Mouse (Mus musculus) lung, embryonic 16.5 days (tissue): Measurements from ENCODE around the gene Mapk6. TPM values are rescaled to one million over a fixed set of nuclear protein-coding genes. Genes with fewer than 3 reads are reported as not detected.

Experiments
- ATAC-seq: fragments of 200-750 bp; cut with Nextera tagmentation; 2 replicates; pipeline ENCODE4 v1.8.0; 2017; ENCODE audit warnings: low read depth, mild to moderate bottlenecking, moderate library complexity
- H3K27ac ChIP-seq: fragments of 300-500 bp; sonication (generic); 2 replicates; pipeline ENCODE4 v1.5.1; 2014; ENCODE audit warnings: mild to moderate bottlenecking, control low read depth, low read length
- H3K27me3 ChIP-seq: fragments of 300-500 bp; sonication (generic); 2 replicates; pipeline ENCODE4 v1.6.1; 2014; ENCODE audit warnings: low read depth, low read length, mixed read lengths; ENCODE audit not compliant: control insufficient read depth, insufficient read depth
- H3K36me3 ChIP-seq: fragments of 300-500 bp; sonication (generic); 2 replicates; pipeline ENCODE4 v1.6.1; 2014; ENCODE audit warnings: low read length; ENCODE audit not compliant: control insufficient read depth, insufficient read depth
- H3K4me1 ChIP-seq: fragments of 300-500 bp; sonication (generic); replicated peaks from 2 replicates; pipeline ENCODE4 v1.6.1; 2014; ENCODE audit warnings: low read length, mixed read lengths; ENCODE audit not compliant: control insufficient read depth, insufficient read depth
- H3K4me2 ChIP-seq: fragments of 300-500 bp; sonication (generic); 2 replicates; pipeline ENCODE4 v1.6.1; 2014; ENCODE audit warnings: low read depth, low read length, control low read depth
- H3K4me3 ChIP-seq: fragments of 300-500 bp; sonication (generic); 2 replicates; pipeline ENCODE4 v1.5.1; 2014; ENCODE audit warnings: mild to moderate bottlenecking, low read length, control low read depth
- H3K9ac ChIP-seq: fragments of 300-500 bp; sonication (generic); 2 replicates; pipeline ENCODE4 v1.6.1; 2014; ENCODE audit warnings: low read length, control low read depth
- H3K9me3 ChIP-seq: fragments of 300-500 bp; sonication (generic); 2 replicates; pipeline ENCODE4 v1.6.1; 2016; ENCODE audit warnings: low read length; ENCODE audit not compliant: control insufficient read depth
- WGBS: fragments of 180-500 bp; shearing (Covaris S2); extraction: QIAGEN DNeasy Blood & Tissue Kit; methylation state at CpG from one replicate; pipeline ENCODE4 v1.1.7; 2014; 5-methylcytosine and 5-hydroxymethylcytosine counted together
- polyA plus RNA-seq: library from polyadenylated mRNA; unstranded; fragments of >200 nt; fragmentation: Nextera tagmentation; extraction: Ambion mirVana; gene quantifications from 2 replicates; pipeline ENCODE4 v1.2.1, GENCODE M21; 2015

Mapk6 gene
- polyA plus RNA-seq, 1 experiment from 2014 or later: 47.4 TPM

GRCm38 (mm10) chr9:75427366-75428273 is 17.8 kb upstream of the Mapk6 start:
- Histone ChIP-seq H3K4me3 (no peak overlapping the region), H3K27ac (no peak overlapping the region), H3K4me1 (no peaks in the 10 kb centered on the region), H3K27me3 (no peaks in the 10 kb centered on the region), H3K9me3 (no peaks in the 10 kb centered on the region), H3K9ac (no peak overlapping the region), H3K4me2 (no peak overlapping the region), H3K36me3 (no peaks in the 10 kb centered on the region)
- no peak for ATAC-seq
- 71% methylated on average over 9 of the region's 9 CpGs for WGBS

- Histone ChIP-seq H3K4me1 (no peaks in the 10 kb centered on the region), H3K9ac (no peak overlapping the region), H3K27ac (no peak overlapping the region), H3K4me2 (no peak overlapping the region), H3K36me3 (no peaks in the 10 kb centered on the region), H3K9me3 (no peaks in the 10 kb centered on the region), H3K4me3 (no peak overlapping the region), H3K27me3 (no peaks in the 10 kb centered on the region)
- 70% methylated on average over 7 of the region's 7 CpGs for WGBS
- no peak for ATAC-seq
Measured at GRCm38 (mm10) chr9:75425796-75426391, 16.1 kb upstream of the Mapk6 start.

GRCm38 (mm10) chr9:75424358-75425150 is 14.7 kb upstream of the Mapk6 start:
- no peak overlapping the region for H3K9ac ChIP-seq
- no peak overlapping the region for H3K4me2 ChIP-seq
- 43% methylated on average over 6 of the region's 6 CpGs for WGBS
- no peaks in the 10 kb centered on the region for H3K4me1 ChIP-seq
- H3K27me3 ChIP-seq: no peaks in the 10 kb centered on the region
- no peaks in the 10 kb centered on the region for H3K9me3 ChIP-seq
- no peak overlapping the region for H3K27ac ChIP-seq
- H3K4me3 ChIP-seq: no peak overlapping the region
- H3K36me3 ChIP-seq: no peaks in the 10 kb centered on the region
- no peak for ATAC-seq

GRCm38 (mm10) chr9:75423683-75424082 is 13.9 kb upstream of the Mapk6 start:
- Histone ChIP-seq H3K4me3 (no peak overlapping the region), H3K4me1 (no peaks in the 10 kb centered on the region), H3K9ac (no peak overlapping the region), H3K4me2 (no peak overlapping the region), H3K36me3 (no peaks in the 10 kb centered on the region), H3K9me3 (no peaks in the 10 kb centered on the region), H3K27me3 (no peaks in the 10 kb centered on the region), H3K27ac (no peak overlapping the region)
- ATAC-seq: no peak
- WGBS: 58% methylated on average over 5 of the region's 5 CpGs

GRCm38 (mm10) chr9:75422251-75422691 is 12.5 kb upstream of the Mapk6 start:
- Histone ChIP-seq H3K4me2 (no peak overlapping the region), H3K9ac (no peak overlapping the region), H3K27ac (no peak overlapping the region), H3K4me1 (no peaks in the 10 kb centered on the region), H3K9me3 (no peaks in the 10 kb centered on the region), H3K36me3 (no peaks in the 10 kb centered on the region), H3K4me3 (no peak overlapping the region), H3K27me3 (no peaks in the 10 kb centered on the region)
- ATAC-seq: no peak
- 86% methylated on average over 3 of the region's 3 CpGs for WGBS

GRCm38 (mm10) chr9:75414204-75414603 is 4.4 kb upstream of the Mapk6 start:
- no peak for ATAC-seq
- no peak overlapping the region for H3K9ac ChIP-seq
- 12% methylated on average over 5 of the region's 5 CpGs for WGBS
- H3K9me3 ChIP-seq: no peaks in the 10 kb centered on the region
- H3K4me2 ChIP-seq: no peak overlapping the region
- no peaks in the 10 kb centered on the region for H3K27me3 ChIP-seq
- no peaks in the 10 kb centered on the region for H3K36me3 ChIP-seq
- H3K27ac ChIP-seq: no peak overlapping the region
- peaks cover 14% of the 10 kb centered on the region for H3K4me1 ChIP-seq
- H3K4me3 ChIP-seq: no peak overlapping the region

- peak overlapping the region; percentile 15; the same call in 1 of the 2 replicates for H3K27ac ChIP-seq
- no peak for ATAC-seq
- H3K36me3 ChIP-seq: no peaks in the 10 kb centered on the region
- H3K9ac ChIP-seq: no peak overlapping the region
- H3K4me1 ChIP-seq: peaks cover 17% of the 10 kb centered on the region
- no peak overlapping the region for H3K4me2 ChIP-seq
- 63% methylated on average over 5 of the region's 5 CpGs for WGBS
- H3K4me3 ChIP-seq: no peak overlapping the region
- no peaks in the 10 kb centered on the region for H3K27me3 ChIP-seq
- no peaks in the 10 kb centered on the region for H3K9me3 ChIP-seq
Measured at GRCm38 (mm10) chr9:75413206-75413605, 3.4 kb upstream of the Mapk6 start.

GRCm38 (mm10) chr9:75411584-75411983 is 1.8 kb upstream of the Mapk6 start:
- H3K36me3 ChIP-seq: no peaks in the 10 kb centered on the region
- no peaks in the 10 kb centered on the region for H3K9me3 ChIP-seq
- no peak for ATAC-seq
- H3K4me2 ChIP-seq: no peak overlapping the region
- H3K9ac ChIP-seq: no peak overlapping the region
- H3K4me3 ChIP-seq: no peak overlapping the region
- no peak overlapping the region for H3K27ac ChIP-seq
- WGBS: 66% methylated on average over 9 of the region's 9 CpGs
- H3K4me1 ChIP-seq: peaks cover 21% of the 10 kb centered on the region
- no peaks in the 10 kb centered on the region for H3K27me3 ChIP-seq
